Mouse (Mus musculus) WW6 (cell line): Measurements from ENCODE around the gene Cdh7.
"Not testable (repeated sequence)": the region's sequence is repeated elsewhere in the genome, so short reads cannot be mapped to it uniquely, and the experiment has no call there.

Experiments used
- DNase-seq: peaks from one replicate; pipeline ENCODE4 v3.0.0-alpha.2; 2013; ENCODE audit warnings: low read depth, low spot score

Gene Cdh7

GRCm38 (mm10) chr1:109982064-109982808, at the start of gene Cdh7:
TSS of gene Cdh7 (plus strand) at chr1:109982431.
- DNase-seq, result no peak

- no peak for DNase-seq
Observed at GRCm38 (mm10) chr1:109932674-109933073, 49.6 kb upstream of the Cdh7 start.

- no peak for DNase-seq
Observed at GRCm38 (mm10) chr1:109948571-109948970, 33.7 kb upstream of the Cdh7 start.

GRCm38 (mm10) chr1:109971721-109972425, 10.4 kb upstream of the Cdh7 start:
- no peak for DNase-seq

GRCm38 (mm10) chr1:109972426-109973015, 9.7 kb upstream of the Cdh7 start:
- no peak for DNase-seq

GRCm38 (mm10) chr1:109982809-109983536, 742 bp downstream of the Cdh7 start:
- no peak for DNase-seq

- DNase-seq, result no peak
Observed at GRCm38 (mm10) chr1:109983537-109983912, 1.3 kb downstream of the Cdh7 start.

GRCm38 (mm10) chr1:109984776-109985175, 2.5 kb downstream of the Cdh7 start:
- DNase-seq, result no peak

GRCm38 (mm10) chr1:109985468-109985867, 3.2 kb downstream of the Cdh7 start:
- DNase-seq, result no peak

- no peak for DNase-seq
Observed at GRCm38 (mm10) chr1:109989541-109989940, 7.3 kb downstream of the Cdh7 start.

GRCm38 (mm10) chr1:109993906-109994305, 11.7 kb downstream of the Cdh7 start:
- no peak for DNase-seq

GRCm38 (mm10) chr1:110004451-110004850, 22.2 kb downstream of the Cdh7 start:
- no peak for DNase-seq

- no peak for DNase-seq
Observed at GRCm38 (mm10) chr1:110005038-110005437, 22.8 kb downstream of the Cdh7 start.

- no peak for DNase-seq
Observed at GRCm38 (mm10) chr1:110012153-110012552, 29.9 kb downstream of the Cdh7 start.

GRCm38 (mm10) chr1:110056317-110056716, 74.1 kb downstream of the Cdh7 start:
- DNase-seq, result no peak

GRCm38 (mm10) chr1:110067405-110067804, 85.2 kb downstream of the Cdh7 start:
- no peak for DNase-seq

- DNase-seq, result no peak
Observed at GRCm38 (mm10) chr1:110078471-110078870, 96.2 kb downstream of the Cdh7 start.

GRCm38 (mm10) chr1:110118071-110118470, 135.8 kb downstream of the Cdh7 start:
- no peak for DNase-seq

- DNase-seq, result no peak
Observed at GRCm38 (mm10) chr1:110118862-110119261, 136.6 kb downstream of the Cdh7 start.

- DNase-seq, result not testable (repeated sequence)
Observed at GRCm38 (mm10) chr1:110171459-110171858, 189.2 kb downstream of the Cdh7 start.
